Mouse (Mus musculus): ENCODE results near the gene Mib2.
"Not testable (repeated sequence)": the region's sequence is repeated elsewhere in the genome, so short reads cannot be mapped to it uniquely, and the experiment has no call there.

Gene Mib2

DNA sequence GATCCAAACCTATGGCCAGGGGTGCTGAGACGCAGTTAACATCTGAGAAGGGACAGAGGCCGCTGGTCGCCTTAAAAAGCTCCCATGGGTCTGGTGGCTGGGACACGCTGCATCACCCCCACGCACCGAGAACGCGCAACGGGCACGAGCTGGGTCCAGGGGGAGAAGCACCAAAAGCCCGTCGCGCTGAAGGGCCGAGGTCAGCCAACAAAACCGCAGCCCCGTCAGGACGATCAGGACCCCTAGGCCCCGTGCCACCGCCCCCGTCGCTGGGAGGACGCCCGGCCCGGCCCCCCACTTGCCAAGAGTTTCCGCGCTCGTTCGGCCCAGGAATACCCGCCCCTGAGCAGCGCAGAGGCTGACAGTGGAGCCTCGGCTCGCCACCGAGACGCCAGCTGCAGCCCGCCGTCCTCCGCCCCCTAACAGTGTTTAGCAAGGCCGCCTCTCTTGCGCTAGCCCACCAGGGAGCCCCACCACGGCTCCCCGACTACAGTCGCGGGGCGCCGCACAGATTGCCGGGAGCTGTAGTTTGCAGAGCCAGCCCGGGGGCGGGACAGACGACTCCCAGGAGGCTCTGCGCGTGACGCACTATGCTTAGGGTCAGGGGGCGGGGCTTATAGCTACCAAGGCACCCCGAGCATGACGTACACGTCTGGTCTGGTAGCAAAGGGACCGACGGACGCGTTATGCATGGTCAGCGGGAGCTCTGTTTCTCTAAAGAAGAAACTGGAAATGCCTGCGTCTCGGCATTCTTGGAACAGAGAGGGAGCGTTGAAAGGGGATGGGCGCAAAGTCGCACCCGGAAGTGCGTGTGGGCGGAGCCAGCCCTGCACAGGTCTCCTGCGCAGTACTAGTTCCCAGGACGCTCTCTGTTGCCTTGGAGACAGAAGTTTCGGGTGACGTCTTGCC lies at the start of gene Mib2:
Gene Mib2, minus strand, starts transcription at position 510 of the 909 bp plus-strand sequence.
- peak; percentile 98 for DNase-seq (ENCODE audit: inconsistent ontology term)

DNA sequence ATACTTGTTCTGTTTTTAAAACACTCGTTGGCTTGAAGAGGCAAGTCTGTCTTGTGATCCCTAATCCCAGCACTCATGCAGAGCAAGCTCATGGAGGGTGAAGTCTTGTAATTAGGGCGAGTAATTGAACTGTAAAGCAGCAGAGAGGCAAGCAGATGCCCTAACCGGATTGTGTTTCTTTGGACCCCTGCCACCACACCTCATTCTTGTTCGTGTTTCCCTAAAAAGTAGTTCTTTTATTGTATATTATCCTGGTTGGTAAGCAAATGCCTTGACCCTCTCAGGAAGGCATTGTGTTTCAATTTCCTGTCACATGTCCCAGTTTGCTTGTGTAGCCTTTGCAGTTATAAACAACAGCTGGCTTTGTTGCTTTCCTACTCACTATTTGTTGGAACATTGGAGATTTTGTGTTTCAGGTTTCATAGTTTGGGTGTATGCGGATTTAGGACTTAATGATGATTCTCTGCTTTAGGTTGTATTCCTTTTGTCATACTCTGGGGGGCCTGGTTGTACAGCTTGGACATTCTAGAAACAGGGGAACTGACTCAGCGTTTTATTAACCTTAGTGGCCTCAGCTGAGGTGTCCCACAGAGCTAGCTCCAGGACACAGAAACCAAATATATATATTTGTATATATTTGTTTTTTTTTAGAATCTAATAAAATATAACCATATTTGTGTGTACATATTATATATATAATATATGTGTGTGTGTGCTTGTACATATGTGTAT lies 41.7 kb upstream of the Mib2 start:
- peak; percentile 48 for DNase-seq (ENCODE audit: inconsistent ontology term)

DNA sequence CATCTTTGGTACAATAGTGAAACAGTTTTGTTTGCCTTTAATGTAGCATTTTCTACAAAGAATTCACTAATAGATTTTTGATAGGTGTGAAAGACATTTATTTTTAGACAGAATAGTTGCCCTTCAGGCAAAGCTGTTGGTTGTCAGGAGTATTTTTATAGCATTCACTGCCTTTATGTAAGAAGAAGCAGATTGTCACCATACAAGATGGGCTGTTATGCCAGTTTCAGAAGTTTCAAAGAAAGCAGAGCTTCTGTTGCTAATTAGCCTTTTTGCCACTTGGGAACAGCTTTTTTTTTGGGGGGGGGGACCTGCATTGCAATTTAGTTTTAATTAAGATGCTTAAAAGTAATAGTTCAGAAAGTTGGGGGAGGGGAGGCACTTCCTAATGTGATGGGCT lies 40.0 kb upstream of the Mib2 start:
- no peak for DNase-seq (ENCODE audit: inconsistent ontology term)

GRCm38 (mm10) chr4:155708582-155708981 lies 39.6 kb upstream of the Mib2 start:
- no peak for DNase-seq (ENCODE audit: inconsistent ontology term)

DNA sequence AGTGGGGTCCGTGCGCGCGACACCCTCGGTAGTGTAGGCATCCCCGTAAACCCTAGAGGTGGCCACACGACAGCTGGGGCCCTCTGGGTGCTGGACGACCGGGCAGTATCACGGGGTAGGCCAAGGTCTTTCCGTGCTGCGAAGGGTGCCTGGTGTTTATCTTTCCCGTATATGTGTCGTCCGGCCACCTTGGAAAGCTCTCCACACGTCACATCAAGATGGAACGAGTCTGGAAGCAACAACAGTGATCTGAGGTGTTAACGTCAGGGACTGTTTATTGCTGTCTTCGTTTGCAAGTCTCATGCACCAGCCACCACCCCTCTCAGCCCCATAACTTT lies 36.6 kb upstream of the Mib2 start:
- no peak for DNase-seq (ENCODE audit: inconsistent ontology term)

DNA sequence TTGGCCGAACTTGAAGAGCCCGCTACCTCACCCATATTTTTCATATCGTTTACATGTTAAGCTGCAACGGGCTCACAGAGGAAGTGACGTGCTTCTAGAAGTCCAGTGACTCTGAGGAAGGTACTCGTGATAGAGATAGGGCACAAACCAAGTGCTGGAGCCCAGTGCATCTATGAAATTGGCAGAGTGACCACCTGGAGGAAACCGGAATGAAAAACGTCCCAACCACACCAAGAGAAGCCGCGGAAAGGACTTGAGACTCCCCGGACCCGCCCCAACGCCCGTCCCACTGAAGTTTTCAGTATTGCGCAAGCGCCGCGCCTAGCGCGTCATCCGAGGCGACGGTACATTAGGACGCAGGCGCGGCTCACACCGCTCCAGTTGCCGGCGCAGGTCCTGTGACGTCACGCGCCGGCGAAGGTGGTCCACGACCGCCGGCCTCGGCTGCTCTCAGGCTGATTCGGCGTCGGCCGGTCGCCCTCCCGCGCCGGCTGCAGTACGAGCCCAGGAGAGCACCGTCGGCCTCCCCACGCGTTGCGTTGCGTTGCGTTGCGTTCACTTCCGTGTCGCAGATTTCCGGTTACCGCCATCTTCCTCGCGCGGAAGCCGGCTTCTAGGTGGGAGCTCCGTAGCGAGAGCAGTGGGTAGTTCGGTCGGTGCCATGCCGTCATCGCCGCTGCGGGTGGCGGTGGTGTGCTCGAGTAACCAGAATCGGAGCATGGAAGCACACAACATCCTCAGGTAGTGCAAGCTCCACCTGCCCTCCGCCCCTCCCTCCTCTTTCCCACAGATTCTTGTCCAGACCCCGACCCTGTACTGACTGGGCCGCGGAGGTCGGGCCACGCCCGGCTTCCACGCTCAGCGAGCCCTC lies 36.0 kb upstream of the Mib2 start, which contains the start of gene Ssu72:
Gene Ssu72, plus strand, starts transcription at position 80 of the 871 bp plus-strand sequence.
- peak; percentile 97 for DNase-seq (ENCODE audit: inconsistent ontology term)

GRCm38 (mm10) chr4:155703425-155703929 lies 34.5 kb upstream of the Mib2 start:
- DNase-seq (ENCODE audit: inconsistent ontology term) = no peak

GRCm38 (mm10) chr4:155700425-155700824 lies 31.4 kb upstream of the Mib2 start:
- peak; percentile 16 for DNase-seq (ENCODE audit: inconsistent ontology term)

DNA sequence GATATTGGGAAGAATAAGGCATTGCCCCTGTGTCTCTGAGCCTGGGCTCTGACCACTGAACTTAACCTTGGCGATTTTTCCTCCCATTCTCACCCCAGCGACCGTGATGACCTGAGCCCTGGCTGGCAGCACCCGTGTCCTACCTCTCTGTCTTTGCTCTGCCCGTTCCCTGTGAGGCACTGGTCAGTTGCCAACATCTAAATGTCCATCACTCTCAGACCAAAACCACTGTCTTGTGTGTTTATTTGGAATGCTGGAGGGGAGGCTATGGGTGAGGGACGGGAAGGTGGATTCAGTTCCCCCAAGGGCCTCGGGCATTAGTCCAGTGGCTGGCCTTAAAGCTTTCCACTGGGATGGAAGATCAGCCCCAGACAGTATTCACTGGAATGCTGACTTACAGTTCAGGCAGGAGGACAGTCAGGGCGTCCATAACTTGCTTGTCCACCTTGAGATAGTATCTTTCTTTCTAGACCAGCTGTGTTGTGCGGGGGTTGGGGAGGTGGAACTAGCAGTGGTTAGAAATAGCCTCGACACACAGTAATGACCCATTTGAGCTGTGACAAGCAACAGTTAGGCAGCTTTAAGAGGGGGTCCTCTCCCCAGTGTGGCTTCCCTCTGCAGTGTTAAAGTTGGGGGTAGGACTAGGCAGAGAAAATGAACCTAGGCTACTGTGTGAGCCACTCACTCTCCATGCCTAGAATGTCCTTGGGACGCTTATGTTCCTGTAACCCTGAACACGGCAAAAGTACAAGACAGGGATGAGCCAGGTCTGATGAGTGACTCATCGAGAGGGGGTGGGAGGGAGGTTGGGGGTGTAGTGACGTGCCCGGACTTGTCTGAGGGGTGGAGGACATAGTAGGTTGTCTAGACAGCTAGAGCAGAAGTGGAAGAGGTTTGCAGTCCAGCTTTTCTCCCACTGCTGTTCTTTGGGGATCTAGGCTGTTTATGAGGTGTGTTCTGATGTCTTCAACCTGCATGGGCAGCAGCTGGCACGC lies 27.6 kb upstream of the Mib2 start:
- peak; percentile 79 for DNase-seq (ENCODE audit: inconsistent ontology term)

GRCm38 (mm10) chr4:155695531-155696062 lies 26.6 kb upstream of the Mib2 start:
- DNase-seq (ENCODE audit: inconsistent ontology term) = no peak

GRCm38 (mm10) chr4:155694482-155695401 lies 25.7 kb upstream of the Mib2 start:
- DNase-seq (ENCODE audit: inconsistent ontology term) = peak; percentile 69

- DNase-seq (ENCODE audit: inconsistent ontology term) = peak; percentile 64
Observed at GRCm38 (mm10) chr4:155694111-155694481, 25.1 kb upstream of the Mib2 start, which contains the start of gene Fndc10. TSS of gene Fndc10 (plus strand) at chr4:155694342.

- DNase-seq (ENCODE audit: inconsistent ontology term) = no peak
Observed at GRCm38 (mm10) chr4:155692421-155692820, 23.4 kb upstream of the Mib2 start.

GRCm38 (mm10) chr4:155690571-155691375 lies 21.8 kb upstream of the Mib2 start:
- no peak for DNase-seq (ENCODE audit: inconsistent ontology term)

GRCm38 (mm10) chr4:155687764-155688163 lies 18.8 kb upstream of the Mib2 start:
- not testable (repeated sequence) for DNase-seq (ENCODE audit: inconsistent ontology term)

DNA sequence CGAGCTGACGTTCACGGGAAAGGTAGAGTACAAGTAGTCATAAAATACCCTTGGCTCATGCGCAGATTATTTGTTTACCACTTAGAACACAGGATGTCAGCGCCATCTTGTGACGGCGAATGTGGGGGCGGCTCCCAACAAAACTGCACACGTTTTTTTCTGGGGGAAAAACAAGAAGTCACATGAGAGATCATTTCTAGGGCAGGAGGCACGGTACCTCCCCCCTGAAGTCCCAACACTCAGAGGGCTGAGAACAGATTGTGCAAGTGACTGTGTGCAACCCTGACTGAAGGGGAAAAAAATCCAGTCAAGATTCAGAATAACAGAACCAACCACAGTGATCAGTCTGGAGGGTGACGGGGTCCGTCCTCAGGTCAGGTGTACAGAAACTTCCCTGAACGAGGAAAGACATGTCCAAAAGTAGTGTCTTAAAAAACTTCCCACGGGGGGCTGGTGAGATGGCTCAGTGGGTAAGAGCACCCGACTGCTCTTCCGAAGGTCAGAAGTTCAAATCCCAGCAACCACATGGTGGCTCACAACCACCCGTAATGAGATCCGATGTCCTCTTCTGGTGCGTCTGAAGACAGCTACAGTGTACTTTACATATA lies 14.8 kb upstream of the Mib2 start:
- DNase-seq (ENCODE audit: inconsistent ontology term) = not testable (repeated sequence)

- no peak for DNase-seq (ENCODE audit: inconsistent ontology term)
Observed at GRCm38 (mm10) chr4:155675991-155676390, 7.0 kb upstream of the Mib2 start.

GRCm38 (mm10) chr4:155672082-155672481 lies 3.1 kb upstream of the Mib2 start:
- no peak for DNase-seq (ENCODE audit: inconsistent ontology term)
